Mouse (Mus musculus) mature B cell (primary cell): ENCODE data around the gene Atp5mpl.
"Not testable (repeated sequence)": the region's sequence is repeated elsewhere in the genome, so short reads cannot be mapped to it uniquely, and the experiment has no call there.

ENCODE experiments used
- in situ Hi-C: fragments of 300-500 bp; cut with MboI; formaldehyde crosslinking; loops from 2 replicates; pipeline ENCODE4 v1.14.3; 2019

The Atp5mpl gene

DNA sequence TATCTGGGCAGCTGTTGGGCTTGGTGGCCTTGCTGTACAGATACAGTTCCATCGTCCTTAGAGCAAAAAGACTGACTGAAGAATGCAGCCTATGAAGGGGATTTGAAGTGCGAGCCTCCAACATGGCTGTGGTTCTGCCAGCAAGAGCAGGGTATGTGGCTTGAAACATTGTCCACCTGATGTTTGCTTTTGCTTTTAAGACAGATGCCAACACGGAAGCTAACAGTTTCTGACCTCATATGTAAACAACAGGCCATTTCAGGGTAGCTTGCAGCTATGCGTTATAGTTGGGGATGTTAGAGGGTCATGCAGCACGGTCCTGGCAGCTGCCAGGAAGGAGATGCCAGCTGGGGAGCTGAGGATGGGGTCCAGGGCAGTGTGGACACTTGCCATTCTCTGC is 16.3 kb downstream of the Atp5mpl start:
- in situ Hi-C loops = loop anchor here (5.0 kb wide), 1 partner anchor 73 kb away; no protein-coding TSS in a partner anchor

DNA sequence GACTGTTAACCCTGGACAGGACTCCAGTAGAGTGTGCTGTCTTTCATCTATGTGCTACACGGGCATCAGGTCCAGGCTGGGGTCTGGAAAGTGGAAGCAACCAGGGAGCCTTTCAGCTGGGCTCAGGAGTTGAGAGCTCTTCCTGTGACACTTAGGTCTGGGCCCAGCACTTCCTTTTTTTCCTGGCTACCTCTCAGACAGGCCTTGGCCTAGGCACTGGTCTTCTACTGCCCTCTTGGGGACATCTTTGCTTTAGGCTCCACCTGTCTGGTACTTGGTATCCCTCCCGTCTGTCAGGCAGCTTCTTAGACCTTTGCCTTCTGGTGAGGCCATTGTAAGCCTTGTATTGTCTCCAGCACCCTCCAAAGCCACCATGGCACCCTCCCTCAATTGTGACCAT is 20.1 kb downstream of the Atp5mpl start:
- in situ Hi-C loops = no loop called here

DNA sequence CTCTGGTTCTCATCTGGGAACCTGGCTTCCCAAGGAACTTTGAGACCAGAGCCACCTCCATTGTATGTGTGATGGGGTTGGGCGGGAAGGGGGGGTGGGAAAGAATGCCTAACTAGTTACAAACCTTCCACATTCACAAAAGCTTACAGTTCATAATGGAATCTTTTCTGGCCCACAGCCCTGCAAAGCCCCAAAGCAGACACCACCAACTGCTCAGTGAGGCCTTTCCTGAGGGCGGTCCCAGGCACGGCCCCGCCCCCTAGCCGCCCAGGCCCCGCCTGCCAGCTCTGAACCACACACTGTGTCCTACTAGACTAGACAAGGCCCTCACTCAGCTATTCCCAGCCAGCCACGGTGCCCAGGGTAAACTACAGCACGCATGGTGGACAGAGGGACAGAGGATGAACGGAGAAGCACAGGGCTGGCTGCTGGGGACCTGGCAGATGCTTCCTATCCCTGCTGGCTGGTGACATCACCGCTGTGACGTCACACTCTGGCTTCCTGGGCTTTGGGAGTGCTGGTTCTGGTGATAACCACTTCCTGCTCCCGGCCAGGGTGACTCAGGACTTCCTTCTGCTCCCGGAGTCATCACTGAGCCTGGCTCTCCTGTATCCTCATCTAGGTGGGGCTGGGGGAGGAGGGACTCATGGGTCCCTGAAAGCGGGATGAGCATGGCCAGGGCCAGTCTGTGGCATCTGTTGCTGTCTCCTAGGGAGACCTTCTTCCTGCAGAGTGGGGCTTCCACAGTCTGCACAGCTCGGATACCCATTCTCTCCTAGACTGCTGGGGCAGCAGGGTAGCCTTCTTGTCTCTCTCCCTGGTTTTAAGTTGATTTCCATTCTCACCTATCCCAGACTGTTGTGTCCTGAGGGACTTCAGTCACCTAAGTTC is 20.8 kb downstream of the Atp5mpl start:
- in situ Hi-C loops = not testable (repeated sequence)

DNA sequence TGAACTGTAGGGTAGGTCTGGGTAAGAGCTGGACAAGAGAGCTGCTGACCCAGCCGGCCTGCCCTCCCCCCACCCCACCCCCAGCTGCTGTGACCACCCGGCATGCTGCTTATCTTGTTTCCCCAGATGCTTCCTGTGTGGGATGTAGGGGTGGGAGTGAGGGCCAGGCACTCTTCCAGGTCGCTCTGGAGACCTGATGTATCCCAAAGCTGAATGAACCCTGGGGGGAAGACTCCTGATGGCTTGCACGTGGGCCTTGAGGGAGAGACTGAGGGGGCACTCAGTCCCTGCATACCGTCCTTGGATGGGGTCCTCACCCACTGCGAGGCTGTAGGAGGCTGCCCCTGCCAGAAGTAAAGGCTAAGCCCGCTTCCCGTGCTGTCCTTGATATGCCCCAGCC is 21.7 kb downstream of the Atp5mpl start:
- in situ Hi-C loops = no loop called here

DNA sequence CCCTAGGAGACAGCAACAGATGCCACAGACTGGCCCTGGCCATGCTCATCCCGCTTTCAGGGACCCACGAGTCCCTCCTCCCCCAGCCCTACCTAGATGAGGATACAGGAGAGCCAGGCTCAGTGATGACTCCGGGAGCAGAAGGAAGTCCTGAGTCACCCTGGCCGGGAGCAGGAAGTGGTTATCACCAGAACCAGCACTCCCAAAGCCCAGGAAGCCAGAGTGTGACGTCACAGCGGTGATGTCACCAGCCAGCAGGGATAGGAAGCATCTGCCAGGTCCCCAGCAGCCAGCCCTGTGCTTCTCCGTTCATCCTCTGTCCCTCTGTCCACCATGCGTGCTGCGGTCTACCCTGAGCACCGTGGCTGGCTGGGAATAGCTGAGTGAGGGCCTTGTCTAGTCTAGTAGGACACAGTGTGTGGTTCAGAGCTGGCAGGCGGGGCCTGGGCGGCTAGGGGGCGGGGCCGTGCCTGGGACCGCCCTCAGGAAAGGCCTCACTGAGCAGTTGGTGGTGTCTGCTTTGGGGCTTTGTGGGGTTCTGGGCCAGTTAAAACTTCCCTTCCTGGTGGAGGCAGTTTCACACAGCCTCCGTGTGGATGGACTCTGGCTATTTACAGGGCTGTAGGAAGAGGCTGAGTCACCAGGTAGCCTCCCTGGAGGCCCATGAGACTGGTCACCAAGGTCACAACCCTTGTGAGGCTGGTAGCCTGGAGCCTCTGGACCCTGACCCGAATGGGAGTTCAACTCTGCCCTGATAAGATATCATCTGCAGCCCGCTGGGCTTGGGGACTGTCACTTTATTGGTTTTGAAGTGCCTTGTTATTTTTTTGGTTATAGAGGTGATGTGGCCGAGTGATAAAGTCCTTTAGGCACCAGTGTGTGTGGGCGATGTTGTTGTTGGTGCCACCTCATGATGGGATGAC is 22.5 kb downstream of the Atp5mpl start:
- in situ Hi-C loops = not testable (repeated sequence)

DNA sequence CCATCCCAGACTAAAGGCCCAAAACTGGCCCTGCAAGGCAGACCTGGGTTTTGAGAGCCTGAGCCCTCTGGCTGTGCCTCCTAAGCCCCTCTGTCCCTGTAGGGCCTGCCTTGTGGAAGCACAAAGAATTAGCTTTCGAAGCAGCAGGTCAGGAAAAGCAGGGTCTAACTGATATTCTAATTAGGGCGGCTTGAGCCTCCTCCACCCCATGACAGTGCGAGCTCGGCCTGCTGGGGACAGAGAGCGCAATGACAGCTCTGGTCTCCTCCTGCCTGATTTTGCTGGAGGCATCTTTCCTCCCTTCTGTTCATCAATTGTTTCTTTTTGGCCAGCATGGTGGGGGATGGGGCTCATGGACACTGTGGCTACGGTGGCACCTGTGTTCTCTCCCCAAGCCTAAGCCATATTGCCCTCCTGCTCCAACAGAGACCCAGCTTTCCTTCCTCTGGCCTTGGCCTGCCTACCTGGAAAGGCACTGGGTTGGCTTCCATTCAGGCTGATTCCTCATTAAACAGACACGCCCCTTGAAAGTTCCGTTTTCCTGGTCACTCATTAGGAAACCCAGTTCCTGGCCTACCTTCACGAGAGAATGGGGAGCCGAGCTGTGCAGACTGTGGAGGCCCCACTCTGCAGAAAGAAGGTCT is 23.2 kb downstream of the Atp5mpl start:
- in situ Hi-C loops = no loop called here

DNA sequence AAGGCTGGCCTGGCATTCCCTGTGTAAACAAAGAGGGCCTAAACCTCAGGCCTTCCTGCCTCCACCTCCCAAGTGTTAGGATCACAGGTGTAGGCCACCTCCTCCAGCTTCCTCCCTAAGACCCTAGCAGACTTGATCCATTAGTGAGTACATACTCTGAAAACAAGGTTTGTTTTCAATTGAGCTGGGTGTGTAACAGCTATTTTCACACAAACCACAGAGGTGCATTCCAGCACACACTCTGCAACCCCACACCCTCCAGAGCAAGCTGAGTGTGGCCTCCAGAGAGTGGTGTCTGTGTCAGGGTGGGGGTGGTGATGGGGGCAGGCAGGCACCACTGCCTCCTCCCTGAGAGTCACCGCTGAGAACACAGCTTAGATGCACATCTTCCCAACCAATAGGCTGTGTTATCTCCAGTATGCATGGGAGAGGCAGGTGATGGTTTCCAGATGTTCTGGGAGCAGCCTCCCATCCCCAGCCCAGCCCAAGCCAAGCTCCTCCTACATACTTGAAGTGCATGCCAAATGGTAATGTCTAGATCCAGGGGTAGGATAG is 28.1 kb downstream of the Atp5mpl start:
- in situ Hi-C loops = no loop called here

DNA sequence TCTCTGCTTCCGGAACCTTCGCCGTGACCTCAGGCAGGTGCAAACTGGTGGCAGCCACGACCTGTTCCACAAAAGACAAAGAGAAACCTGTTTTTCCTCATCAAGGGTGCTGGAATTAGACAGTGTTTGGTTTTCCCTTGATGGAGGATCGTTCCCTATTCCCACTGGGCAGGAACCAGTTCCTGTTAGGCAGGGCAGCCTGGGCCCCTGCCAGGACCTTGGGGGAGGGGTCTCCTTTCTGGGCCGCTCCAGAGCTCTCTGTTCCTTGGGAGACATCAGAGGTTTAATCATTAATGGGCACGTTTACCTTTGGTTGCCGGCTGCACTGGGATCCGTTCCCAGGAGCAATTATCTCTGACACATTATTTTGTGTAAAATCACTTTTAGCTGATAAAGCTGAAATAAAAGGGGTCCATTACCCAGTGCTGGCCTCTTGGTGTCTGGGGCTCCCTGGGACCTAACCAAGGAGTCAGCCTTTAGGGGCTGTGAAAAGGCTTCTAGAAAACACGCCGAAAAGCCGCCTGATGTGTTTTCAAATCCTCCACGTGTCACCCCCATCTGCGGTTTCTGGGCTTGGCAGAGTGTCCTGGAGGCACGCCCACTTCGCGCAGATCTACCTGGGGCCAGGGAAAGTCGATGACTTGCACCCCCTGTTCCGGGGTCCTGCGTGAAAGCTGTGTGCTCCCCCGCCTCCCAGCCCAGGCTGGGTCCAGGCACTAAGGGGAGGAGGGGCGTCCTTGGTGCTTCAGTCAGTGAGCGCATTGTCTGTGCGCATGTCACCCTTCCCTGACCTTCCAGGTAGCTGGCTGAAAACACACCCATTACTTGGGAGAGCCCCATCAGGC is 29.8 kb downstream of the Atp5mpl start:
- in situ Hi-C loops = no loop called here

DNA sequence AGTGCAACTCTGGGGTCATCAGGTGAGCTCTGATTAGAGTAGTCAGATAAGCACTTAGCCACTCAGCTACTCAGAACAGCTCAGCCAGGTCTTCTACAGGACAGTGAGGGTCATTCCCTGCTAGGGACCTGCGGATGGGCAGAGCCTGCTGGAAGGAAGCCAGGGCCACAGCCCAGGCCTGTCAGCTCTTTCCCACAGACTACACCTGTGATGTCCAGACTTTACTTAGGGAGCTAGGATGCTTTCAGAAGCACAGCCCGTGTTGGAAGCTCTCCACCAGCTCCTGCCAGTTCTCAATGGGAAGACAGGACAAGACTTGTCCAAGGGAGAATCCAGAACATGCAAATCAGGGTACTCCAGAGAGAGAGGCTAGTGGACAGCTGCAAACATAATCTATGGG is 32.8 kb downstream of the Atp5mpl start:
- in situ Hi-C loops = no loop called here

DNA sequence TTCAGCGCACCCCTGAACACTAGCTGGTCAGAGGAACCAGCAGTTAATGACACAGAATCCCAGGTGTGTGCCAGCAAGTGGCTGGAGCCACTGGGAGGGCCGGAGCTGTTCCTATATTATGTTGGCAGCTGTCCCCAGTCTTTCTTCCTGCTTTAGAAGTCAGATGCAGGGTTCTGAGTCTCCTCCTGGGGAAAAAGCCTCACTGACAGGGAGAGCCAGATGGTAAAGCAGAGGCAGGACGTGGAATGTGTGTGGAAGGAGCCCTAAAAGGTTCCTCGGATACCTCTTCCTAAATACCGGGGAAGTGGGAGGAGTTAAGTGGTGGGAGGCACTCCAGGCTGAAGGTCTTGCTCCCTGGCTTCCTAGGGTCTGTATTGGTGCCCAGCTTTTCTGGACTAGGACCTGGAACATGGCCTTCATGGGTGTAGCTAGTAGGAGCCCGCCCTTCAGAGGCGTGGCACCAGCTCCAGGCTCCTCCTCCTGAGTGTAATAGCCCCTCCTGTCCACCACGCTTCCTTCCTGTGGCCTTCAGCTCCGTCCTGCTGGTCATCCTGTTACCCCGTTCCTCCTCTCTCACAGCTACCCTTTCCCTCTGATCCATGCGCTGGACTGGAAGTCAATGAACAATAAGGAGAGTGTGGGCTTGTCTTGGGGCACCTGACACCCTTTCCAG is 33.6 kb downstream of the Atp5mpl start:
- in situ Hi-C loops = no loop called here

DNA sequence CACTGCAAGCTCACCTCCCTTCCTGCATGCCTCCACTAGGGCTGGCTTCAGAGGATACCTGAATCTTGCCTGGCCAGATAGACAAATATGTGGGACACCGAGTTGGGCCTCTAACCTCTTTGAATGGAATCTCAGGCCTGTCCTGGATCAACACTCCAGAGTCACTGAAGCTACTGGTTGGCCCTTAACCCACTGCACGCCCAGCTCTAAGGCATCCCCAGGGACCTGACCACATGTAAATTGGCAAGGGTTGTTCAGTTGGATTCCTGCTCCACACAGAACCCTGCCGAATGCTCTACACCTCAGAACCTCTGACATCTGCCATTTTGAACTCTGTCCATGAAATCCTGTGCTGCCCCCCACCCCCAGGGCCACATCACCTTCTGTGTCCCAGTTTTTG is 34.3 kb downstream of the Atp5mpl start:
- in situ Hi-C loops = no loop called here

DNA sequence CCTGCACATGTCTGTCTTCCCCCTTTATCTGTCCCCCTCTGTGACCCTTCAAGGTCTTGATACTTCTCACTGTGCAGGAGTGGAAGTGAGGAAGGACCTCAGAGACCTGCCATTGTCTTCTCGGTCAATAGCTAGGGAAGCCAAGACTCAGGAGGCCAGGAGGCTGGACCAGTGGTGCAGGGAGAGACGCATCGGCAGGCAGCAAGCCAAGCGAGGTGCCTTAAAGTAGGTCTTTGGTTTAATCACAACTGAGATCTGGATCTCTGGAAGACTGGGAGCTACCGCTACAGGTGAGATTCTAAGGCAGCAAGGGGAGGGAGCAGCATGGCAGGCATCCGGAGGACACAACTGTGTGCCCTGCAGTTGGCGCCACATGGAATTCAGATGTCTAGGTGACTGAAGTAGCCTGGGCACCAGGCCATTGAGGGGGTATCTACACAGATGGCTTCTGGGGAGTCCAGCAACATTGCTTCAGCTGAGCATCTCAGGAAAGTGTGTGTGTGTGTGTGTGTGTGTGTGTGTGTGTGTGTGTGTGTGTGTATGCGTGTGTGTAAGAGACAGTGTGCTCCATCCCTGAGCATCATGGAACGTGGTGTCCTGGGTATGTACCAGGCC is 35.3 kb downstream of the Atp5mpl start:
- in situ Hi-C loops = no loop called here

DNA sequence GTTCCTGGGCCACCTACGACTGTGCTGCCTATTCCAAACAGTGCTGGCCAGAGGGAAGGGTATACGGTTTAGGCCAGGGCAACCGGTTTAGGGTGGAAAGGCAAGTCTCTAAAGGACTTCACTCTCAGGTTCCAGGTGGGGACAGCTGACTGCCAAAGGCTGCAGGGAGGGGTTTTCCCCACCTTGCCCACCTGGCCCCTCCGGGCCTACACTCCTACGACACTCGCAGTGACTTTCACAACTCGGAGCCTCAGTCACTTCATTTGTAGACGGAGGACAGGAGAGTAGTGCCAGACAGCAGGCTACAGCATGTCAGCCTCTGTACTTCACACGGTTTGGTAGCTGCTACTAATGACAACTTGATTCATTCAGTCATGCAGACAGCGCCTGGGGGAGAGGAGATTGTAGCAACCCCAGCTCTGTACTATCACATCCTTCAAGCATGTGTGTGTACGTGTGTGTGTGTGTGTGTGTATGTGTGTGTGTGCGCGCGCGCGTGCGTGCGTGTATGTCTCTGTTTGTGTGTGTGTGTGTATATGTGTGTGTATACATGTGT is 38.3 kb downstream of the Atp5mpl start:
- in situ Hi-C loops = no loop called here

DNA sequence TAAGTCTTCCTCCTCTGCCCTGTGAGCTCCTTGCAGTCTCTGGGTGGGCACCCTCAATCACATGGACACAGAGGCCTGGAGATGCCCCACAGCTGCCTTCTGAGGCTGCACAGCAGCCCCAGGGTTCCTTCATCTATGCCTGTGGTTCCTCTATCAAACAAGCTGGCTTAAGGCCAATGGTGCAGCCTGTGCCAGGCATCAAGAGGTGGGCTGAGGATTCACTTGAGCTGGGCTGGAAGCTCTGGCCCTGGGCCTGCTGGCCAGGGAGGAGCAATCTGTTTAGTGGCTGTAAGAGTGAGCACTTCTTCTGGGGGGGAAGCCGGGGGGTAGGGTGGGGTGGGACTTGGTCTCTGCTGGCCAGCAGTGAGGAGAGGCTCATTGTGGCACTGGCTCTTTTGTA is 39.4 kb downstream of the Atp5mpl start:
- in situ Hi-C loops = no loop called here

DNA sequence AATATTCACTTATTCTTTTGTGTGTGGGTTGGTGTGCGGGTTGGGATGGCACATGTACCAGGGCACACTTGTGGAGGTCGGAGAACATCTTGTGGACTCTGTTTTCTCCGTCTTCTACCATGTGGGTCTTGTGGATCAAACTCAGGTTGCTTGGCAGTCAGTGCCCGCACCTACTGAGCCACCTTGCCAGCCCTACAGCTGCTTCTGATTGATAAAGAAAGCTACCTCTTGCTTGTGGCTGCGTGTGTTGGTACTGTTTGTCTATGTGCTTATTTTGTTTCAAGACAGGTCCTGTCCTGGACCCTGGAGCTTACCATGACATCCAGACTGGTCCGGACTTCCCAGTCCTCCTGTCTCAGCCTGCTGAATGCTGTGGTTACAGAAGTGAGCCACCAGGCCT is 43.7 kb downstream of the Atp5mpl start:
- in situ Hi-C loops = no loop called here

DNA sequence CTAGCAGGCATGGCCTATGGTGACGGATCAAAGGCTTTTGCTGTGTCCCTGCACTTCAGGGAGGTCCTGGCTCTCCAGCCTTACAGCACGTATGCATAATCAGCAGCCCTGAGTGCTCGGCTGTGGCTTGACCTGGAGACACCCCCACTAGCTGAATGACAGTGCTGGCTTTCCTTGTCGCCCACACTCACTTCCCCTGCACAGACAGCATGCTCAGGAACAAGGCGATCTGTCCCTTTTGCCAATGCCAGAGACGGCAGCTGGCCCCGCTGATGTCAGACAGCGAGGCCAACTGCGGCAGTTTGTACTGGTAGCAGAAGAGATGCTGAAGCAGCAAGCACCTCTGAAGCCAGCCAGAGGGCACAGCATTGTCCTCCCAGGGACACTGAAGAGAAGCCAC is 46.7 kb downstream of the Atp5mpl start:
- in situ Hi-C loops = no loop called here

DNA sequence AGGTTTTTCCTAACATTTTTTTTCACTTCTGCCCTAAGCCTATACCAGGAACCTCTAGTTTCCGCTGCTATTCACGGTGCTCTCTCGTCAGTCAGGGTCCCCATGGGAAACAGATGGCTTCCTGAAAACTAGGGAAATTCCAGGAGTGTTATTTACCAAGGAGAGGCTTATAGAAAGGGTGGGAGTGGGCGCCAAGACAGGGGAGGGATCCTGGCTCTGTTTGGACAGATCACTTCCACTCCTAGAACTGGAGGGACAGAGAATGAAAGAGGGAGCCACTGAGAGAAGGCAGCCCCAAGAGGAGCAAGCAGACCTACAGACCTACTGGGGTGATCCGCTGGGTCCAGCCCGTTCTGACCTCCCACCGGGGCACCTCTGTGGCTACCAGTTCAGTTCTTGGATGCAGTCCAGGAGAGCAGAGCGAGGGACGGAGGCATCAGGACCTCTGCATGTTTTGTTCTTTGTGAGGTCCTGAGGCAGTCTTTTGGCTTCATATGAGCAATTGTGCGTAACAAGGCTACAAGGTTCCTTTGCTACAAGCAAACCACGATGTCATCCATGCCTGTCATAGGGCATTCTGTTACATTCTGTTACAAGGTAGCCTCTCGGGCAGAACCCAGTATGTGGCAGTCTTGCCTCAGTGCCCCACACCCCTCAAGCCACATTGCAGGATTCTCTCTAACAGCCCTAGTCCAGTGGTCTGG is 50.1 kb downstream of the Atp5mpl start:
- in situ Hi-C loops = no loop called here

DNA sequence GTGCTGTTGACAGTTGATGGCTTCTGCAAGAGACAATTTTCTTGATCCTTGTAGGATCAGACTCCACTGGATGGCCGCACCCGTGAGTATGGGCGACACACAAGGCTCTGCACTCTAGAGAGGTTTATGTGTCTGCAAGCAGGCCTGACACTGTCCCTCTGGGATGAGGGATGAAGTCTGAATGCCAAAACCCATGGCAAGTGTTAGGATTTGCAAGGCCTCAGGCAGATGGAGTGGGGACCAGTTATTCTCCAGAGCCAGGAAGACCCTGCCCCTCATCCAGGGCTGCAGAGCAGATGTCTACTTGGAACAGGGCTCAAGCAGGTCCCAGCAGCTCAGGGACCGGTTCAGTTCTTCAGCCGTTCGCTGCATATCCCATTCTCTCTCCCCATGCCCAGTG is 51.0 kb downstream of the Atp5mpl start:
- in situ Hi-C loops = no loop called here

DNA sequence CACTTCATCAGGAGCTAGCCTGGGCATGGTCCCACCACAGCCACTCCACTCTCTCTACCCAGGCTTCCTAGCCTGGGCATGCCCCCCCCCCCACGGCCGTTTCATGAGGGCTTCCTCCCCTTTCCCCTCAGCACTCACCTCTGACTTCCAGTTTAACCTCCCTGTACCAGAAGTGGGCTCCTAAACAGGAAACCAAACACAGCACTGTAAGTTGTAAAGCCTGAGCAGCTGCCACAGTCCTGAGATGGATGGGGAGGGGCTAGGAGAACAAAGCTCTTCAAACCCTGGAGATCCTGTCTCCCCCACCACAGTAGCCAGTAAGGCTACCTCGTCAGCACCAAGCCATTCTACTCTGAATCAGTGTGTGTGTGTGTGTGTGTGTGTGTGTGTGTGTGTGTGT is 52.7 kb downstream of the Atp5mpl start:
- in situ Hi-C loops = no loop called here
